Mouse (Mus musculus) embryonic facial prominence, embryonic 11.5 days (tissue): Measurements from ENCODE around the gene Rbm18. TPM values are rescaled to one million over a fixed set of nuclear protein-coding genes. Genes with fewer than 3 reads are reported as not detected.

Source experiments
- ATAC-seq: fragments of 200-750 bp; cut with Nextera tagmentation; replicated peaks from 2 replicates; pipeline ENCODE4 v1.8.0; 2017; ENCODE audit warnings: low read depth; ENCODE audit not compliant: insufficient number of reproducible peaks, low FRiP score, low TSS enrichment
- DNase-seq: peaks from one replicate; pipeline ENCODE4 v3.0.0-alpha.2; 2015; ENCODE audit warnings: low spot score
- H3K27ac ChIP-seq: fragments of 300-500 bp; sonication (generic); replicated peaks from 2 replicates; pipeline ENCODE4 v1.5.1; 2014; ENCODE audit warnings: mild to moderate bottlenecking, low read depth, low read length, control low read depth
- H3K27me3 ChIP-seq: fragments of 300-500 bp; sonication (generic); 2 replicates; pipeline ENCODE4 v1.6.1; 2014; ENCODE audit warnings: mild to moderate bottlenecking, low read length, moderate library complexity, mixed read lengths; ENCODE audit not compliant: control insufficient read depth, insufficient read depth
- H3K36me3 ChIP-seq: fragments of 300-500 bp; sonication (generic); replicated peaks from 2 replicates; pipeline ENCODE4 v1.6.1; 2014; ENCODE audit warnings: low read depth, mild to moderate bottlenecking, low read length, moderate library complexity, mixed read lengths; ENCODE audit not compliant: control insufficient read depth, insufficient read depth
- H3K4me1 ChIP-seq: fragments of 300-500 bp; sonication (generic); 2 replicates; pipeline ENCODE4 v1.6.1; 2014; ENCODE audit warnings: low read length, mixed read lengths; ENCODE audit not compliant: control insufficient read depth, insufficient read depth
- H3K4me2 ChIP-seq: fragments of 300-500 bp; sonication (generic); 2 replicates; pipeline ENCODE4 v1.6.1; 2014; ENCODE audit warnings: low read depth, mild to moderate bottlenecking, control low read depth, low read length, moderate library complexity
- H3K4me3 ChIP-seq: fragments of 300-500 bp; sonication (generic); 2 replicates; pipeline ENCODE4 v1.5.1; 2014; ENCODE audit warnings: low read depth, low read length, control low read depth
- H3K9ac ChIP-seq: fragments of 300-500 bp; sonication (generic); replicated peaks from 2 replicates; pipeline ENCODE4 v1.6.1; 2014; ENCODE audit warnings: mild to moderate bottlenecking, control low read depth, low read length
- H3K9me3 ChIP-seq: fragments of 300-500 bp; sonication (generic); replicated peaks from 2 replicates; pipeline ENCODE4 v1.6.1; 2016; ENCODE audit warnings: mild to moderate bottlenecking, low read length, inconsistent platforms, mixed read lengths; ENCODE audit not compliant: control insufficient read depth
- WGBS: fragments of 180-500 bp; shearing (Covaris S2); extraction: QIAGEN DNeasy Blood & Tissue Kit; methylation state at CpG from one replicate; pipeline ENCODE4 v1.1.7; 2014; 5-methylcytosine and 5-hydroxymethylcytosine counted together
- polyA plus RNA-seq: library from polyadenylated mRNA; unstranded; fragments of >200 nt; fragmentation: Nextera tagmentation; extraction: Ambion mirVana; gene quantifications from 2 replicates; pipeline ENCODE4 v1.2.1, GENCODE M21; 2014

Gene Rbm18
- polyA plus RNA-seq, 1 experiment from 2014 or later, result 114 TPM

- DNase-seq, result no peak
- Histone ChIP-seq H3K36me3 (no peaks in the 10 kb centered on the region; the same call in 1 of the 2 replicates), H3K4me2 (no peak overlapping the region), H3K27me3 (no peaks in the 10 kb centered on the region), H3K9me3 (no peaks in the 10 kb centered on the region), H3K4me1 (peaks cover 5% of the 10 kb centered on the region), H3K4me3 (no peak overlapping the region), H3K27ac (no peak overlapping the region), H3K9ac (no peak overlapping the region)
- no peak for ATAC-seq
- 28% methylated on average over 9 of the region's 9 CpGs for WGBS
These were observed 55.1 kb downstream of the Rbm18 start for GRCm38 (mm10) chr2:36081446-36081845.

DNA sequence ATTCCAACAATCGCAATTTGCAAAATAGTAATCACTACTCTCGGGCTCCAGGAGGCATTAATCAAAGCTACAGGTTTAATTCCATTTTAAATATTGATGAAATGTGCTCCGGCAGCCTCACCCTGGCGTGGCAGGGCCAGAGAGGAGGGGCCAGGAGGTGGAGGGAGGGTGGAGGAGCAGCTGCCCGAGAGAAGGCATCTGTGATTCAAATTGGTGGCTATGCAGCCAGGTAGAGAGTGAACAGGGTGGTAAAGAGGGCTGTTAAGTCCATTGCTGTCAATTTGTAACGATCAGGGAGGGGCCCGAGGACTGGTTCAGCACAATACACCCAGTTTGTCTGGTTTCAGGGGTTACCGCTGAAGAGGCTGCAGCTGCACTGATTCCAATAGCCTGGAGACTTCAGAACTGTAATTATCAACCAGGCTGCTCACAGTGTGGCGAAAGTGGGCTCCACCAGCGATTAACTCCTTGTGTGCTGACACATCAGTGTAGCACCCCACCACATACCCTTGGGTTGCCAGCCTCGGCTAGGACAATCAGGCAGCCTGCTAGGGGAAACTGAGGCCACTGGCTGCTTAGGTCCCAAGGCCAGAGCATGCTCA is 59.3 kb downstream of the Rbm18 start:
- ATAC-seq, result peak; percentile 38
- no peaks in the 10 kb centered on the region; the same call in 1 of the 2 replicates for H3K36me3 ChIP-seq
- H3K27me3 ChIP-seq, result no peaks in the 10 kb centered on the region
- peaks cover 5% of the 10 kb centered on the region for H3K4me1 ChIP-seq
- DNase-seq, result no peak
- H3K9me3 ChIP-seq, result no peaks in the 10 kb centered on the region
- H3K9ac ChIP-seq, result peak overlapping the region; percentile 18
- no peak overlapping the region for H3K4me3 ChIP-seq
- no peak overlapping the region; the same call in 1 of the 2 replicates for H3K4me2 ChIP-seq
- no peak overlapping the region for H3K27ac ChIP-seq
- WGBS, result 16% methylated on average over 11 of the region's 11 CpGs

DNA sequence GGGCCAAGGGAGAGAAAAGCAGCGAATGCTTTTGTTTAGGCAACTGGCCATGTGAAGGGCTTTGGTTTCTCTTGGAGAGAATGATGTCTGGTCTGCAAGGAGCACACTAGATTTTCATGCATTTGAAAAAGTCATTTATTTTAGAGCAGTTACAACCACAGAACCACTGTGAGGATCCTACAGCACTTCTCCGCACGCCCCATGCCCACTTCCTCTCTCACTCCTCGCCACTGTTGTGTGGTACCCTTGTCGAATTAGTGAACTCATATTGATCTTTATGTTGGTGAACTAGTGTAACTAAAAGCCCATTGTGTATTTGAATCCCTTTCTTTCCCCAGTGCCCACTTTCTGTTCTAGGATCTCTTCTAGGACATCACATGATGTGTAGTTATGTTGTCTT is 61.4 kb downstream of the Rbm18 start:
- DNase-seq (no peak), ATAC-seq (no peak)
- H3K27ac ChIP-seq, result no peak overlapping the region
- peaks cover 5% of the 10 kb centered on the region for H3K4me1 ChIP-seq
- no peaks in the 10 kb centered on the region for H3K27me3 ChIP-seq
- no peaks in the 10 kb centered on the region for H3K9me3 ChIP-seq
- no peak overlapping the region for H3K9ac ChIP-seq
- H3K4me3 ChIP-seq, result no peak overlapping the region
- H3K36me3 ChIP-seq, result no peaks in the 10 kb centered on the region; the same call in 1 of the 2 replicates
- 92% methylated on average over 5 of the region's 5 CpGs for WGBS
- H3K4me2 ChIP-seq, result no peak overlapping the region

DNA sequence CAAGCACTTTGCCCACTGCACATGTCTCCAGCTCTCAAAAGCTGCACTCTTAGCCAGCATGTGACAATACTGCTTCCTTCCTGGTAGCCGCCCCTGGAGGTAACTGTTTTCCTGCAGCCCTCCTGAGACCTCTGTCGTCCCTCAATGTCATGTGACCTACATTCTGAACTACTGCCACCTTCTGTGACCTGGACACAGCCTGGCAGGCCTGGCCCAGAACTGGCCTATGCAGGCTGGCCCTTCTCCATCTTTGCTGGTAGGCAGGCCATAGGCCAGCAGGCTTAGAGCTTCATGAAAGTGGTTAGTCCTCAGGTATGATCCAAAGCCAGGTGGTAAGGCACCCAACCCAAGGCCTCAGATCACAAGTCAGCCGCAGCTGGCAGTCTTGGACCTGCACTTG is 62.8 kb downstream of the Rbm18 start:
- Histone ChIP-seq H3K36me3 (no peaks in the 10 kb centered on the region), H3K27ac (no peak overlapping the region), H3K9ac (no peak overlapping the region), H3K4me1 (peaks cover 5% of the 10 kb centered on the region), H3K27me3 (no peaks in the 10 kb centered on the region), H3K4me3 (no peak overlapping the region), H3K4me2 (no peak overlapping the region), H3K9me3 (no peaks in the 10 kb centered on the region)
- ATAC-seq (no peak), DNase-seq (no peak)
- WGBS, result 58% methylated on average over 3 of the region's 3 CpGs

DNA sequence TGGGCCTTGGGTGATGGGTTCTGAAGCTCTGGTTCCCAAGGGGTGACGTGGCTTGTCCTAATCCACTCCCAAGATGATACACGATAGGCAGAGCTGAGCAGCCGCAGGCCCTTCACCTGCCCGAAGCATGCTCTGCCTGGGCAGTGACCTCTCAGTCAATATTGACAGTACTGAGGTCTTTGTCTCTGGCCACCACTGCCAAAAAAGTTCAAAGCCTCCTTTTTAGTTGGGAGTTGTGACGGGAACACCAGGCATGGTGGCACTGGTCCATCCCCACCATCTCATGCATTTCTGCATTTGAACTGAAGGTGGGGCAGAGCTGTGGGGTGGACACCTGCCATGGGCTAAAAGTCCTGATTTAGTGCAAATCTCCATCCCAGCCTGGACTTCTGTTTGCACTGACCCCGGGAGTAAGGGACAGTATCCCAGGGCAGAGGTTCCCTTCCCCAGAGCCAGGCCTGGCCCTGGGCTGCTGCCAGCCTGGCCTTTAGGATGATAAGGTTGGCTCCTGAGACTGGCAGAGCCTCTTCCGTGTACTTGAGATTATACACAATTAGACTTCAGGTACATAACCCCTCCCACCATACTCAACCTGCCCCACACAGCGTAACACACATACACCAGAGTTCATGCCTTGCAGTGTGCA is 64.8 kb downstream of the Rbm18 start:
- no peaks in the 10 kb centered on the region for H3K4me1 ChIP-seq
- H3K9ac ChIP-seq, result no peak overlapping the region
- H3K27me3 ChIP-seq, result no peaks in the 10 kb centered on the region
- H3K4me2 ChIP-seq, result no peak overlapping the region
- no peak for DNase-seq
- WGBS, result 78% methylated on average over 8 of the region's 8 CpGs
- no peak overlapping the region for H3K4me3 ChIP-seq
- no peaks in the 10 kb centered on the region for H3K36me3 ChIP-seq
- no peak for ATAC-seq
- H3K9me3 ChIP-seq, result no peaks in the 10 kb centered on the region
- H3K27ac ChIP-seq, result no peak overlapping the region

- ATAC-seq (no peak), DNase-seq (no peak)
- no peaks in the 10 kb centered on the region for H3K4me1 ChIP-seq
- no peak overlapping the region for H3K4me3 ChIP-seq
- no peak overlapping the region for H3K4me2 ChIP-seq
- no peak overlapping the region for H3K27ac ChIP-seq
- no peaks in the 10 kb centered on the region; the same call in 1 of the 2 replicates for H3K9me3 ChIP-seq
- H3K36me3 ChIP-seq, result no peaks in the 10 kb centered on the region
- no peak overlapping the region for H3K9ac ChIP-seq
- WGBS, result 49% methylated on average over 9 of the region's 9 CpGs
- H3K27me3 ChIP-seq, result no peaks in the 10 kb centered on the region
These were observed 69.4 kb downstream of the Rbm18 start for GRCm38 (mm10) chr2:36067132-36067531.

Other genes with a start within 250 kb of the Rbm18 start
- gene Ttll11, start 156.9 kb downstream of the Rbm18 start, polyA plus RNA-seq, result 0.70 and 2.1 TPM in 2 replicates
- gene Ndufa8, start 87.4 kb downstream of the Rbm18 start, polyA plus RNA-seq, result 200 and 206 TPM in 2 replicates
- not detected in 2 replicates for gene Morn5, start 87.3 kb downstream of the Rbm18 start, polyA plus RNA-seq
- gene Lhx6, start 31.4 kb downstream of the Rbm18 start, polyA plus RNA-seq, result 10.9 and 11.6 TPM in 2 replicates
- 33.8 and 39.3 TPM in 2 replicates for gene Mrrf, start 384 bp downstream of the Rbm18 start, polyA plus RNA-seq
- gene Ptgs1, start 93.7 kb upstream of the Rbm18 start, polyA plus RNA-seq, result 5.7 and 6.5 TPM in 2 replicates
- not detected in 2 replicates for gene Olfr338, start 236.7 kb upstream of the Rbm18 start, polyA plus RNA-seq